Mouse (Mus musculus) liver, postnatal 0 days (tissue): Measurements from ENCODE around the gene Sdsl. TPM values are rescaled to one million over a fixed set of nuclear protein-coding genes. Genes with fewer than 3 reads are reported as not detected.

Experiments used
- ATAC-seq: fragments of 200-750 bp; cut with Nextera tagmentation; 2 replicates; pipeline ENCODE4 v1.8.0; 2017; ENCODE audit warnings: mild to moderate bottlenecking, moderate library complexity
- DNase-seq: peaks from one replicate; pipeline ENCODE4 v3.0.0-alpha.2; 2016
- H3K27ac ChIP-seq: fragments of 300-500 bp; sonication (generic); 2 replicates; pipeline ENCODE4 v1.5.1; 2014; ENCODE audit warnings: antibody characterized with exemption, moderate library complexity, mild to moderate bottlenecking, low read depth
- H3K27me3 ChIP-seq: fragments of 300-500 bp; sonication (generic); 2 replicates; pipeline ENCODE4 v1.6.1; 2014; ENCODE audit warnings: low read length, control low read depth, mixed read lengths; ENCODE audit not compliant: insufficient read depth
- H3K36me3 ChIP-seq: fragments of 300-500 bp; sonication (generic); replicated peaks from 2 replicates; pipeline ENCODE4 v1.6.1; 2014; ENCODE audit warnings: mild to moderate bottlenecking, control low read depth, low read length, moderate library complexity, mixed read lengths; ENCODE audit not compliant: insufficient read depth
- H3K4me1 ChIP-seq: fragments of 300-500 bp; sonication (generic); 2 replicates; pipeline ENCODE4 v1.6.1; 2014; ENCODE audit warnings: antibody characterized with exemption, mild to moderate bottlenecking, control low read depth; ENCODE audit not compliant: insufficient read depth
- H3K4me2 ChIP-seq: fragments of 300-500 bp; sonication (generic); 2 replicates; pipeline ENCODE4 v1.6.1; 2014; ENCODE audit warnings: low read depth, mild to moderate bottlenecking, low read length, moderate library complexity, mixed read lengths
- H3K4me3 ChIP-seq: fragments of 300-500 bp; sonication (generic); 2 replicates; pipeline ENCODE4 v1.5.1; 2014; ENCODE audit warnings: low read depth, low read length
- H3K9ac ChIP-seq: fragments of 300-500 bp; sonication (generic); replicated peaks from 2 replicates; pipeline ENCODE4 v1.6.1; 2014; ENCODE audit warnings: mild to moderate bottlenecking, moderate library complexity
- H3K9me3 ChIP-seq: fragments of 300-500 bp; sonication (generic); 2 replicates; pipeline ENCODE4 v1.6.1; 2016; ENCODE audit warnings: mild to moderate bottlenecking, control low read depth, low read length, mixed read lengths
- CTCF ChIP-seq: sonication (generic); IDR thresholded peaks from 2 replicates; pipeline ENCODE4 v1.5.1; 2016; ENCODE audit warnings: antibody characterized with exemption, low read depth
- EP300 ChIP-seq: IDR thresholded peaks from 2 replicates; pipeline ENCODE4 v1.6.1; 2016; ENCODE audit warnings: antibody characterized with exemption, low read depth, mild to moderate bottlenecking
- WGBS: fragments of 180-500 bp; shearing (Covaris S2); extraction: QIAGEN DNeasy Blood & Tissue Kit; methylation state at CpG from one replicate; pipeline ENCODE4 v1.1.7; 2014; ENCODE audit not compliant: insufficient replicate concordance; 5-methylcytosine and 5-hydroxymethylcytosine counted together
- polyA plus RNA-seq: library from polyadenylated mRNA; unstranded; fragments of >200 nt; fragmentation: Nextera tagmentation; extraction: Ambion mirVana; gene quantifications from 2 replicates; pipeline ENCODE4 v1.2.1, GENCODE M21; 2015

Gene Sdsl
- polyA plus RNA-seq, 1 experiment from 2014 or later = 21.0 TPM

- 4% methylated on average over 30 of the region's 30 CpGs for WGBS
- Histone ChIP-seq H3K27me3 (peaks cover 96% of the 10 kb centered on the region), H3K9ac (no peak overlapping the region), H3K4me1 (peaks cover 3% of the 10 kb centered on the region; the same call in 1 of the 2 replicates), H3K36me3 (no peaks in the 10 kb centered on the region), H3K4me2 (no peak overlapping the region), H3K27ac (no peak overlapping the region), H3K9me3 (no peaks in the 10 kb centered on the region), H3K4me3 (no peak overlapping the region)
- ATAC-seq = no peak
- no peak for TF ChIP-seq EP300
- TF ChIP-seq CTCF = no peak
- DNase-seq = no peak
These were observed 41.5 kb downstream of the Sdsl start for GRCm38 (mm10) chr5:120431001-120431583.

GRCm38 (mm10) chr5:120429692-120430091 lies 42.9 kb downstream of the Sdsl start:
- no peaks in the 10 kb centered on the region for H3K36me3 ChIP-seq
- no peak for ATAC-seq
- no peaks in the 10 kb centered on the region for H3K4me1 ChIP-seq
- 4% methylated on average over 6 of the region's 6 CpGs for WGBS
- DNase-seq = no peak
- H3K9me3 ChIP-seq = no peaks in the 10 kb centered on the region
- no peak overlapping the region for H3K4me2 ChIP-seq
- no peak overlapping the region for H3K4me3 ChIP-seq
- no peak overlapping the region for H3K27ac ChIP-seq
- no peak overlapping the region for H3K9ac ChIP-seq
- TF ChIP-seq CTCF (no peak), EP300 (no peak)
- peaks cover 94% of the 10 kb centered on the region for H3K27me3 ChIP-seq

DNA sequence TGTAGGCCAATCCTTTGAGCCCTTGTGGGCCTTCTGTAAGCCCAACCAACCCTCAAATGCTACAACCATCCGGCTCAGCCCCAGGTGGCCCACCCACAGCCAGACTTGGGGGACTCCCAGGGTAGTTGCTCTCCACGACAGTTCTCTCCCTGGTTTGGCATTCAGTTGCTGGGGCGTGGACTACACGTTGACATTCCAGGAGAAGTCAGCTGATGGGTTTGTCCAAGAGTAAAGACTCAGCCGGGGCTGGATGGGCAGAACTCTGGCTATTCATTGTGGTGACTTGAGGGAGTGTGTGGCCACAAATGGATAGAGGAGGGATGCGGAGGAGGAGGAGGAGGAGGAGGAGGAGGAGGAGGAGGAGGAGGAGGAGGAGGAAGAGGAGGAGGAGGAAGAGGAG lies 43.6 kb downstream of the Sdsl start:
- H3K27ac ChIP-seq = no peak overlapping the region
- no peak overlapping the region for H3K4me2 ChIP-seq
- no peak for TF ChIP-seq EP300
- TF ChIP-seq CTCF = no peak
- no peaks in the 10 kb centered on the region for H3K4me1 ChIP-seq
- peaks cover 94% of the 10 kb centered on the region for H3K27me3 ChIP-seq
- WGBS = 4% methylated on average over 5 of the region's 6 CpGs
- no peak overlapping the region for H3K4me3 ChIP-seq
- no peaks in the 10 kb centered on the region for H3K36me3 ChIP-seq
- ATAC-seq (no peak), DNase-seq (no peak)
- H3K9ac ChIP-seq = no peak overlapping the region
- H3K9me3 ChIP-seq = no peaks in the 10 kb centered on the region

- WGBS = 3% methylated on average over 21 of the region's 21 CpGs
- Histone ChIP-seq H3K4me1 (no peaks in the 10 kb centered on the region), H3K9ac (no peak overlapping the region), H3K4me2 (no peak overlapping the region), H3K4me3 (no peak overlapping the region), H3K36me3 (no peaks in the 10 kb centered on the region), H3K27ac (no peak overlapping the region), H3K9me3 (no peaks in the 10 kb centered on the region), H3K27me3 (peaks cover 94% of the 10 kb centered on the region)
- no peak for ATAC-seq
- TF ChIP-seq CTCF = no peak
- TF ChIP-seq EP300 = no peak
- DNase-seq = no peak
These were observed 44.3 kb downstream of the Sdsl start for GRCm38 (mm10) chr5:120428189-120428838.

DNA sequence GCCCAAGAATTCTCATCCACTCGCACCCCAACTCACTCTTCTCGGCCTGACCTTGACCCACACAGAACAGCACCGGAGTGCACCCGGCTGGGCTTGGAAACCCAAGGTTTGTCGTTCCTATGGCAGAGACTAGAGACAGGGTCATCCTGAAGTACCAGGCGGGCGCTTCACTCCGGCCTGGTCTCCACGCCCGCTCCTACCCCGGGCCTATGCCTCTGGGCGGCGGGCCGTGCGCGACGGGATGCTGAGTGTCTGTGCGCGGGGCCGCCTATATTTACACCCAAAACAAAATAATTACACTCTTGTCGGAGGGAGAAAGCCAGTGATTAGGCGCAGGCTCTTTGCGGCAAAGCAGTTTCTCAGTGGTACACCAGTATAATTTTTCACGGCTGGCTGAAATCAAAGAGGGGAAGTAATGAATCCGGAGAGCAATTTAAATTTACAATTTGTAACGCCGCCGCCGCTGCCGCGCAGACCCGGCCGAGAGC lies 45.1 kb downstream of the Sdsl start:
- Histone ChIP-seq H3K9me3 (no peaks in the 10 kb centered on the region), H3K4me3 (no peak overlapping the region), H3K27me3 (peaks cover 92% of the 10 kb centered on the region), H3K36me3 (no peaks in the 10 kb centered on the region), H3K9ac (no peak overlapping the region), H3K27ac (no peak overlapping the region), H3K4me2 (no peak overlapping the region), H3K4me1 (no peaks in the 10 kb centered on the region)
- no peak for ATAC-seq
- WGBS = 2% methylated on average over 33 of the region's 33 CpGs
- no peak for DNase-seq
- TF ChIP-seq CTCF (no peak), EP300 (no peak)

DNA sequence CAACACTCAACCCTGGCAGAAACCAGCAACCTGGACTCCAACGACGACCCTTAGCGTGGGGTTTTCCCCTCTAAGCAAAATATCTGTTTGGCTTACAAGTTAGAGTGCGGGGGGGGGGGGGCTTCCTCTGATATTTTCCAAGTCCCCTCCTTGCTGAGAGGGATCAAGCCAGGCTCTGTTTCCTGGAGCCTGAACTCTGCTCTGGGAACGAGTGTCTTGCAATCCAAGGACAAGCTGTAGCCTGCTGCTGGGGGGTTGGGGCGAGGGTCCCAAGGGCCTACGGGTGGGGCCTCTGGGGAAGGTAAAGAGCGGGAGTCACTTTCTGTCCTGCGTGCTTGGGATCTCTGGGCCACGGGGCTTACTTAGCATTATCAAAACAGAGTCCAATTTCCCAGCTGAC lies 46.0 kb downstream of the Sdsl start:
- TF ChIP-seq CTCF = no peak
- TF ChIP-seq EP300 = no peak
- ATAC-seq = no peak

More for the DNA sequence above, 46.0 kb downstream of the Sdsl start:
- H3K9ac ChIP-seq = no peak overlapping the region
- peaks cover 83% of the 10 kb centered on the region for H3K27me3 ChIP-seq
- 2% methylated on average over 10 of the region's 10 CpGs for WGBS
- H3K4me1 ChIP-seq = no peaks in the 10 kb centered on the region
- no peaks in the 10 kb centered on the region for H3K9me3 ChIP-seq
- H3K36me3 ChIP-seq = no peaks in the 10 kb centered on the region
- no peak for DNase-seq
- H3K27ac ChIP-seq = no peak overlapping the region
- H3K4me2 ChIP-seq = no peak overlapping the region
- no peak overlapping the region for H3K4me3 ChIP-seq
